8 mouse cellular contexts compared by ENCODE assay signal in genomic region chr5:31926551-31926950, GRCm38 (mm10).
DNase-seq lines count a peak whose midpoint lies in the region; ATAC-seq and TF ChIP-seq lines count a peak whose summit lies in the region.

No protein-coding gene starts in this region.

- H3K4me1 ChIP-seq in hindbrain, postnatal 0 days (ENCODE audit: insufficient read depth, low read length), result no peaks in the 10 kb centered on the region
- no peaks in the 10 kb centered on the region for H3K4me1 ChIP-seq in hindbrain, embryonic 12.5 days

- no peaks in the 10 kb centered on the region for H3K36me3 ChIP-seq in hindbrain, postnatal 0 days (ENCODE audit: insufficient read depth, low read length)
- H3K36me3 ChIP-seq in hindbrain, embryonic 12.5 days, result no peaks in the 10 kb centered on the region

- no peaks in the 10 kb centered on the region for H3K27me3 ChIP-seq in hindbrain, postnatal 0 days (ENCODE audit: insufficient read depth, low read length)
- no peaks in the 10 kb centered on the region for H3K27me3 ChIP-seq in hindbrain, embryonic 12.5 days

- ATAC-seq in hindbrain, postnatal 0 days, result no peak
- ATAC-seq in hindbrain, embryonic 12.5 days (ENCODE audit: low FRiP score), result no peak
- peak; percentile 56 for ATAC-seq in CD4-positive, CD25-positive, alpha-beta regulatory T cell, adult 4 months

- H3K27ac ChIP-seq in hindbrain, postnatal 0 days, result no peak overlapping the region
- no peak overlapping the region for H3K27ac ChIP-seq in hindbrain, embryonic 12.5 days

- H3K9ac ChIP-seq in hindbrain, postnatal 0 days (replicated peaks; ENCODE audit: low read length), result no peak overlapping the region
- H3K9ac ChIP-seq in hindbrain, embryonic 12.5 days, result no peak overlapping the region

- 88% methylated on average over 1 of the region's 1 CpGs for WGBS in hindbrain, postnatal 0 days
- 88% methylated on average over 1 of the region's 1 CpGs for WGBS in hindbrain, embryonic 12.5 days

- TF ChIP-seq CTCF in hindbrain, postnatal 0 days (IDR thresholded peaks at IDR 0.05; ENCODE audit: low read depth), result peak; percentile 61

- no peak for DNase-seq in hindbrain, postnatal 0 days (ENCODE audit: low spot score)
- DNase-seq in T-cell, adult 2 months (ENCODE audit: low spot score), result peak; percentile 44
- DNase-seq in monocyte, adult 2 months (ENCODE audit: low read depth in 1 of 2, low spot score in 2 of 2), result peak; percentile 29 to 60
- no peak for DNase-seq in embryo, embryonic 11 days
- DNase-seq in frontal cortex, postnatal 25 days (ENCODE audit: low spot score in 2 of 2), result no peak
- DNase-seq in kidney, adult 11 months, result no peak

- no peak overlapping the region for H3K4me3 ChIP-seq in hindbrain, postnatal 0 days (ENCODE audit: low read length)
- no peak overlapping the region for H3K4me3 ChIP-seq in hindbrain, embryonic 12.5 days

- H3K9me3 ChIP-seq in hindbrain, postnatal 0 days (ENCODE audit: low read length), result no peaks in the 10 kb centered on the region
- 0 out of 2 replicates have a peak, but pooled peaks cover 5% of the 10 kb centered on the region for H3K9me3 ChIP-seq in hindbrain, embryonic 12.5 days (replicated peaks)

- no peak overlapping the region for H3K4me2 ChIP-seq in hindbrain, postnatal 0 days (ENCODE audit: low read depth, low read length)
- H3K4me2 ChIP-seq in hindbrain, embryonic 12.5 days (replicated peaks), result no peak overlapping the region

Comparison
In these comparisons a context has a peak if more than half of its experiments do, and no peak if none do; other contexts are left out.
1. DNase-seq: peak in T-cell, adult 2 months (single experiment) and monocyte, adult 2 months (2 of 2); none in hindbrain, postnatal 0 days (single experiment), embryo, embryonic 11 days (single experiment), frontal cortex, postnatal 25 days (0 of 2) and kidney, adult 11 months (single experiment).